Mouse (Mus musculus) thymus, postnatal 25 days (tissue): ENCODE data around the gene Adamts1.

Experiments used
- DNase-seq: peaks from one replicate; pipeline ENCODE4 v3.0.0; 2022

Adamts1 gene

DNA sequence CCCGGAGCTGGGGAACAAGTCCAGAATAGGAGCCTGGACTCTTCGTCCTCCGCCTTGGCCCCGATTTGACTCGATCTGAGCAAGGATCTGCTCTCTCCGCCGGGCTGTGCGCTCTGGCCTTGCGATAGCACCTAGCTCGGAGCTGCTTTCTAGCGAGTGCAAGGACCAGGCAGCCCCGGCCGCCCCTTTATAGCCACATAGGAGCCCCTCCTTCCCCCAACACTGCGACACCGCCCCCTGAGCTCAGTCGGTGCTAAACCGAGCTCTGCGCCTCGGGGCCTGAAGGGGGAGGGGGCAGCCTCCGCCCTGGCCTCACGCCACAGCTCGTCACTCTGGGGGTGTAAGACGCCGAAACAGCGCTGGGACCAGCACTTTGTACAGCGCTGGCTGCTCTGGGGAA, at the start of gene Adamts1:
Gene Adamts1 (minus strand): TSS at position 160 of the 400 bp plus-strand sequence.
- DNase-seq: no peak

DNA sequence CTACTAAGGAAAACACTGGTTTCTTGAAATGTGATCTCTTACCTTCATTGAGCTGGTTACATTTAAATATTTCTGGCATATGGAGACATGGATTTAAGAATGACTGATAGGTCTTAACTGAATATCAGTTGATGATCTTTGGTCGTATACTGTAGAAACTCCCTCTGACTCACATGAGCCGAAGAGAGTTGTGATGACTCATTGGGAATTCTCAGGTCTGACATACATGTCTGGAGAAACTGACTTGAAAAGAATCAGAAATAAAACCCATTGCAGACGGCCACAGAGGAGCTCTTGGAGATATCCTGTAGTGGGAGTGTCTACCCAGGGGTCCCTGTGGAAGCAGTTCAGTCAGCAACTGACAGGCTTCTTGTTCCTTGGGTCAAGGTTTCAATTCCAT, 24.2 kb upstream of the Adamts1 start:
- no peak for DNase-seq

DNA sequence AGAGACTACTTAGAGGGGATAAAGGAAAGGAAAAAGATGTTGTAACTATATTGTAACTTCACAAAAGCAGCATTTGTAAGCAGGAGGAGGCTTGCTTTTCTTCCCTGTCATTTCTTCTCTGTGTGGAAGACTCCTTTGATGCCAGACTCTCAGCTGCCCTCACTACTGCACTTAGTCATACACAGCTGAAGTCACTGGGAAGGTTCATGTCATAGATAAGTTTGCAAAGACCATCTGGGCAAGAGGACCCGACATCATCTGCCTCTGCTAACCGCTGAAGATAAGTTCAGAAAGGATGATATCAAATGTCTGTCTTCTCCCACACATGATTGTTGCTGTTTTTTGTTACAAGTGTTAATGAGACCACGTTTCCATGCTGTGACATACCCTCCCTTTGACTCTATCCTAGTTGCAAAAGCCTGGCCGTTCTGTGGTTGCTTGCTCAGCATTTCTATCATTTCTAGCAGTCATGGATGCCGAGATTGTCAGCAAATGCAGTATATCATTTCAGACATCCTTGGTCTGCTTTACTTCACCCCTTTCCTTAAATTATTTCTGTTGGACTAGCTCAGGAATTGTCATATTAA, 19.5 kb upstream of the Adamts1 start:
- DNase-seq: no peak

DNA sequence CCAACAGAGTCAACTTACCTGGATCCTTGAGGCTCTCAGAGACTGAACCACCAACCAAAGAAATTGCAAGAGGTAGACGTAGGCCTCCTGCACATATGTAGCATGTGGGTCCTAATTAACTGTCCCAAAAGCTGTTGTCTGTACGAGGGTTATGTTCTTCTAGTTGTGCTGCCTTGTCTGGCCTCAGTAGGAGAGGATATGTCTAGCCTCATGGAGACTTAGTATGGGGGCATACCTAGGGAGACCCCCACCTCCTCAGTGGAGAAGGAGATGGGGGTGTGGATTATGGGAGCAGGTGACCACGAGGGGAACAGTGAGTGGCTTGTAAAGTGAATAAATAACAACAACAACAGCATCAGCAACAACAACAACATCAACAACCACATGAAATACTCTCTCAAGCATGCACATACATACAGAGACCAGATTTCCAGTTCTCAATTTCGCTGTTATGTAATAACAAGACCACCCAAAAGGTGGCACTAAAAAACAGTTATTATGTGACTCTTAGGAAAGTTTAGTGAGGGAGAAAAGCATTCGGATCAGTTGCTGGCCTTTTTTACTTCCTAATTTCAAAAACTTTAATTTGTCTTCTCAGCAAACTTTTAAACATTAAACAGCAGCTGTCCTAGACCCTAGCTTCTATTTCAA, 17.0 kb upstream of the Adamts1 start:
- no peak for DNase-seq

DNA sequence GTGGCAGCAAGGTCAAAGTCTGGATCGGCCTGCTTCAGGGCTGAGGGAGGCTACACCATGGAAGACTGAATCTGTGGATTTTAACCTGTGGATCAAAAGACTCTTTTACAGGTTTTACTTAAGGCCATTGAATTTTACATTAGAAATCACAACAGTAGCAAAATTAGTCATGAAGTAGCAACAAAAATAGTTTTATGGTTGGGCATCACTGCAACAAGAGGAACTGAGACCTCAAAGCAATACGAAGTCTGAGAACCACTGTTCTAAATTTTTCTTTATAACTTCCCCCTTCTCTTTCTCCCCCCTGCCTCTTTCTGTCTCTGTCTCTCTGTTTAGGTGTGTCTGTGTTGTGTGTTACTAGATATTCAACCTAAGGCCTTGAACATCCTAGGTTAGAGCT, 11.2 kb upstream of the Adamts1 start:
- DNase-seq: no peak

DNA sequence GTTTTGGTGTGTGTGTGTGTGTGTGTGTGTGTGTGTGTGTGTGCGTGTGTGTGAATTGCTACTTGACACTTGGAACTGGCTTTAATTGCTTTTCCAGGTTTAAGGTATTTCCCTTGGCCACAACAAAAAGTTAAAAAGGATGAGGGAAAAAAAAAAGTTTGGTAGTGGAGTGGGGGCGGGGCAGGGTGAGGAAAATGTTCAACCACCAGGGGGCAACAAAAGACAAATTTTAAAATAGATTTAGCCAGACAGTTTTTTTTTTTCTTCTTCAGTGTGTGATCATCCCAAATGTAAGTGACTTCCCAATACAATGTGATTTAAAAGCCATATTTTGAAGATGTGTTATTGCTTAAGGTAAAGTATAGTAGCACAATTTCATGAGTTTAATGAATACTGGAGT, 4.7 kb upstream of the Adamts1 start:
- DNase-seq: no peak

DNA sequence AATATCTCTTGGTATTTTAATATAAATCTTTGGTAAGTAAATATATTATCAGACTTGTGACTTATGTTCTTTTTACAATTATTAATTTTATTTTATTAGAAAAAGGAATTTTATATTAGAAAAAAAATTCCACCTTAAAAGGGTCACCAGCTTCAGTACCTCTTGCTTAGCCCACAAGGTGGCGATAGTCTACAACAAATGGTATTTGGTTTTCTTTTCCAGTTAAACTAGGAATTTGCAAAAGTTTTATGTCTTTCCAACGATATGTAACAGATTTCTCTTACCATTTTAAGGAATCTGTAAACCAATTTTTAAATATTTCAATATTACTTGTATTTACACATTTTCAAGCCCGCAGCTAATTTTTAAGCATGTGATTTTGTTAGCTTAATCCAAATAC, 4.2 kb upstream of the Adamts1 start:
- no peak for DNase-seq

DNA sequence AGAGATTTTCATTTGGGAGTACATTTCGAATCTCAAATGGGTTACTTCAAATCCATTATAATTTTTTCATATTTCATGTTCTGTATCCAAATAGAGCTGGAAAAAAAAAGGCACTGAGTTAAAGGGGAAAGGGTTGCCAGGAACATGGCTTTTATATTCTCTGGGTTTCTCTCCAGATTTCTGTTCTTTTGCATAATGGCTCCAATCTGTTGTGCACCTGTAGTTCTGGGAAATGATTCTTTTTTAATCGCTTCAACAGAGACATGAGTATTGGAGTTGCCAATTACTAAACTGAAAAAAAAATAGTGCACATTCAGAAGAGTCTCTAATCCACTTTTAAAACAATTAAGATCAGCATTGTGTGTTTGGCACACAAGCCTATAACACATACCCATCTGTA, 2.7 kb upstream of the Adamts1 start:
- DNase-seq: no peak

DNA sequence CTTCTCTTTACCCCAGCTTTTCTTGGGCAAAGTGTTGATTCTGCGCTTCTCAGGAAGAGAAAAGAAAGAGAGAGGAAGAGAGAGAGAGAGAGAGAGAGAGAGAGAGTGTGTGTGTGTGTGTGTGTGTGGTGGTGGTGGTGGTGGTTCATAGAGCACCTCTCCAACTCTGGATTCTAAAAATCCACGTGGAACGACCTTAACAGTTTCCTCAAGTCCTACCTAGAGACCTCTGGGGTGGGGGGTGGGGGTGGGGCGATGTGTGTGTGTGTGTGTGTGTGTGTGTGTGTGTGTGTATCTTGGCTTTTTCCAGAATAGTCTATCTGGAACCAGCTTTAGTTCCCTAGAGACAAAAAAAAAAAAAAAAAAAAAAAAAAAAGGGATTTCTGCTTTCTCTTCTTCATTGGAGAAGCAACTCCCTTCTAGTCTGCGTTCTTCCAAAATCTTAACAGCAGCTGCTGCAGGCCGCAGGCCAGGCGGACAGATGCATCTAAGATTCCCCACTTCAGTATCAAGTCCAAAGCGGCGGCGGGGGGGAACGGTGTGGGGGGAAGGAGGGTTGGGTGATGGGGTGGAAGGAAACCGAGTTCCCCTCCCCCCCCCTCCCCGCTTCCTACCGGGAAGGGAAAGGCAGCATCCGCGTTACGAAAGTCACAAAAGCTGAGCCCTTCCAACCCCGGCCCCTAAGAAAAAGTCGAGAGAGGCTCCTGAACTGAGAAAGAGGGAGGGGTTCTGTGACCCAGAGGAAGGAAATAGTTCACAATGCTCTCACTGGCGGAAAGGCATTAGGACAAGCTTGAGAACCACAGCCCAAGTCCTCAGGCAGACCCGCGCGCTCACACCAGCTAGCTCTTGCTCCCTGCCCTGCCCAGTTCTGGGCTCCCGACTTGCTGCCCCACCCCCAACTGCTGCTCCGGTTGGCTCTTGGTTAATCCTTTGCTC, 969 bp upstream of the Adamts1 start:
- DNase-seq: no peak

DNA sequence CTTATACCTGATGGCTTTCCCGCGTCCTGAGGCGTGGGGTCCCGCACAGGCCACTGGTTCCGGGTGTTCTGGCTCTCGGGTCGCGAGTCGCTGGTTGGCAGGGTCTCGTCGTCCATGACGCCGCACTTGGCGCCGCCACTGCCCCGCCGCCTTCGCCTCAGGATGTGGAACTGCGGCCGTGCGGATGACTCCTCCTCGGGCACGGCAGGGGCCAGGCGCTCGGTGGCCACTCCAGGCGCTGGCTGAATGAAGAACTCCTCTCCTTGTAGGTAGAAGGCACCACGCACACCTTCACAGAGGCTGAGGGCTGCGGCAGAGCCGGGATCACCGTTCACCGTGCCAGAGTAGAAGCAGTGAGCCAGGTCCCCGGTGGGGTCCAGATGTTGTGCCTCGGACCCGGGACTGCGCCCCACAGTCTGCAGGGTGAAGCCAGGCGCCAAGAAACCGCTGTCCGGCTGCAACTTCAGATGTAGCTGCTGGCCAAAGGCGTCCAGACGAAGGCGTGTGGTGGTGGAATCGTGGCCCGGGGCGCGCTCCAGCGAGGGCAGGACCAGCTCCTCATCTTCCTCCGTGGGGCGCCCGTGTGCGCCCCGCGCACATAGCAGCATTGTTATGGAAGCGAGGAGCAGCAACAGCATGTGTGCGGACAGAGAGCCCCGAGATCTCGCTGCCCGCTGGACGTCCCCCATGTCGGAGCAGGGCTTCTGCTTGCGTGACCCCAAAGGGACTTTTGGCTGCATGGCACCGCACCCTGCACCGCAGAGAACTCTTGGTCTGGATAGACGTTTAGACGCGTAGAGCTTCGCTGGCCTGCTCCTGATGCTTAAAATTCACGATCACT, 722 bp downstream of the Adamts1 start:
- no peak for DNase-seq

DNA sequence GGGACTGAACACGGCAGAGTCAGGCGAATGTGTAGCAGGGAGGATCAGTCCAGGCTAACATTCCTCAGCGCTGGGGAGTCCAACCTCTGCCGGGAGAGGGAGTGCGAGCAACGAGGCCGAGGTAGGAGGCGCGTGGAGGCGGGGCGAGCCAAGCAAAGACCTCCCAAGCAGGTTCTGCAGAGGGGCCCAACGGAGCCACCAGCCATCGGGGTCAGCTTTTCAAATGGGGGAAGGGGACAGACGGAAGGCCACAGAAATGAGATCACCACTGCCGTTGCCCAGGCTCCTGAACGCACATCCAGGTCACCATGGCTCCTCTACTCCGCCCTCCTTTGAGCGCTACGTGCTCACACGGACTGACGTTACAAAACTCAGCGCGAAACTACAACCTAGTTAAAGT, 1.7 kb downstream of the Adamts1 start:
- DNase-seq: no peak

DNA sequence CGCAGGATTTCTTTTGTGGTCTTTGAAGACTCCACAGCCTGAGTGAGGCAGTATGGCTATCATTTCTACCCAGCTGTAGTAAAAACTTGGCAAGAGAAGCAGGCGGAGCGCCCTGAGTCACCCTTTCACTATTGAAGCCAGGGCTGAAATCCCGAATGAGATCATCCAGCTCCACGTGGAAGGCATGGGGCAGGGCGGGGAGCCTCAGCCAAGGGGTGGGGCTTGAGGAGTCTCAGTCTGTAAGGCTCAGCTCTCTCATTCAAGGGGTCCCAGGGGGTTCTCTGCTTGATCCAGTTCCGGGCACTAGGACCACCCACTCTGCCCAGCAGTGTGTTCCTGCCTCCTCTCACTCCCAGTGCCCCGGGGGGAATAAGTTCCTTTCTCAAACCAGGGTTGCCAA, 2.2 kb downstream of the Adamts1 start:
- DNase-seq: no peak

DNA sequence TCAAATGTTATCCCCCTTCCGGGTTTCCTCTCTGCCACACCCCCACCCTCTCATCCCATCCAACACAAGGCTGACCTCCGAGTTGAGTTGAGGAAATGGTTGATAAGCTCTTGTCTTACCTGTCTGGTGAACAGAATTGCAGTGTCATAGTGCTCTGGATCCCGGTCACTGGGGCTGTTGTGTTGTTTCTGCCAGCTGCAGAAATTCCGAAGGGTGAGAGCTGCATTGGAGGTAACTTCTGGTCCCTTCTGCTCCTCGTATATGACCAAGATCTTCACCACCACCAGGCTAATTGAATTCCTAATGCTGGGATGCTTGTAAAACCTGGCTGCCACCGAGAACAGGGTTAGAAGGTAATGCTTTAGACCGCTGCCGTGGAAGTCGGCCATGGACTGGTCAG, 2.9 kb downstream of the Adamts1 start:
- no peak for DNase-seq

DNA sequence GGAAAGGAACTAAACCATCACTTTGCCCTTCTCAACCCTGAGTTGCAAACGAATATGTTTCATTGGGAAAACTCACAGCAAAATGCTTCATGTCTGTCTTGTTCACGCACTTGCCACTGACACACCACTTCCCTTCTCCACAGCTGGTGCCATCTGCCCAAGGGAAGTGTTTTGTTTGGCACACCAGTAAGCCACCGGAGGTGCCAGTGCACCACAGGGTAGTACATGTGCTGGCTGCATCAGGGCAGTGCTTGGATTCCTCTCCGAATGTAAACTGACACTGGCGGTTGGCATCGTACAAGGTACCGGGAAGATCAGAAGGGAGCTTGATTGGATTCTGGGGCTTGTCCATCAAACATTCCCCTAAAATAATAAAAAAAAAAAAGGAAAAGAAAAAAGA, 4.6 kb downstream of the Adamts1 start:
- DNase-seq: no peak

DNA sequence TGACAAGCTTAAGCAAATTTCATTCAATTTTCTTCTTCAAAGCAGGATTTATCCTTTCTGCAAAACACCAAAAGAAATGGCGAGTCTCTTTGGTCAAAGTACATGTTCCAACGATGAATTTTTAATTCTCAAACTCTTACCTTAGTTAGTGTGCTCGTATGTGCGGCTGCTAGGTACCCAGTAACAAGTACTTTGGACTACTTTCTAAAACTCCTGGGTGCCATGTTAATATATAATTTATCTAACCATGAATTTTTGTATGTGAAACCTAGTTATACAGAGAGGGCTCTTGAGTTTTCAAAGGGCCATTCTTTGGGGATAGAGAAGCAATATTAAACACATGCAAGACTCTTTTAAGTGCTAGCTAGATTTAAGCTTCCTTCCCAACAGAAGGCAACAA, 5.8 kb downstream of the Adamts1 start:
- no peak for DNase-seq

DNA sequence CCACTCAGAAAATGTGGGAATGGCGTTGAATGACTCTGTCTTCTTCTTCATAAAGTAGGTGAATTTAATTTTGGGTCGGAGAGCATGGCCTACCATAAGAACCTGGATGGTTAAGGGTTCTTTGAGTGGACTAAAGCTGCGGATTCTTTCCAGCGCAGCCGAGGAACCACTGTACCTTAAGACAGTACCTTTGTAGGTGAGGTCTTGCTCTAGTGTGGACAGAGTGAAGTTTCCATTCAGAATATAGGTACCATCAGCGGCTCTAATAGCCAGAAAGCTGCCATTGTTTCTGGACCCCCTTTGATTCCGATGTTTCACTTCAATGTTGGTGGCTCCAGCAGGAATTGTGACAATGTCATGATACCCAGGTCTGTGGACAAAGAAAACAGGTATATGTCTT, 7.2 kb downstream of the Adamts1 start:
- DNase-seq: no peak

DNA sequence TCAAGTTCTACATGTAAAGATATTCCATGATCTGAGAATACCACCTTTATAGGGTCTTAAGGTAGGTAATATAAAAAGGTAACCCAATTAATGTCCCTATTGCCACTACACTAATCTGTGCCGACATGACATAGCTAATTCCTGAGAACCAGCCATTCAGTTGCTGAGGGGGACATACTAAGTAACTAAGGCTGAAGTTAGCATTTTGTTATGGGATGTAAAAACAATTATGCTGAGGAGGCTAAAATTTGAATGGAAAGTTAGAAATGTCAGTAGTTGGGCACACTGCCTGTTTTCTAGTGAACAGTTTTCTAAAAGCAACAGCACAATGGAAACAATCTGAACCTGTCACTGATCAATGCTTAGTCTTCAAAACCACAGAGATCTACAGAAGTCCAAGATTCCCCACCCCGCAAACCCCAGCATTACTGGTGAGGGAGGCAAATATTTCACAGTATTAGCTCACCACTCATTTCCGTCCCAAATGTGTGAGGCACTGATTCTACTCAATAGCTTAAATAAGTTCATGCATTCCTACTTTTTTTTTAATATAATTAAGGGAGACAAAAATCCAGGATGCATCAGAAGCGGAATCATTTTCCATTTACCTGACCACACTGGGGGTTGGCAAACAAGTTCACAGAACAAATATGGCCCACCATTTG, 9.6 kb downstream of the Adamts1 start:
- no peak for DNase-seq

DNA sequence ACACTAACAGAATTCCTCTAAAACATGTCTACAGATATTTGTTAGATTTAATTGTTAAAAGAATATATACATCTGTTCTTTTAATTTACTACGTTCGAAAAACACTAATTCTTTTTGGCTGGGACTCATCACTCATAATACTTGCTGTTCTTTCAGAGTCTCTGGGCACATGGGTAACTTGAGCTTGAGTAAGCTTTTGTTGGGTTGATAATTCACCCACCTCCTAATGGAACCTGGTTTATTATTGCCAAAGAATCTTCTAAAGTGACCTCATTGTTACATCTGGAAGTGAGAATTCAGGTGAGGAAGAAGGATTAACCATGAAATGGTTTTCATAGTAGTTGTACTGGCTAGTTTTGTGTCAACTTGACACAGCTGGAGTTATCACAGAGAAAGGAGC, 21.8 kb downstream of the Adamts1 start:
- DNase-seq: no peak

DNA sequence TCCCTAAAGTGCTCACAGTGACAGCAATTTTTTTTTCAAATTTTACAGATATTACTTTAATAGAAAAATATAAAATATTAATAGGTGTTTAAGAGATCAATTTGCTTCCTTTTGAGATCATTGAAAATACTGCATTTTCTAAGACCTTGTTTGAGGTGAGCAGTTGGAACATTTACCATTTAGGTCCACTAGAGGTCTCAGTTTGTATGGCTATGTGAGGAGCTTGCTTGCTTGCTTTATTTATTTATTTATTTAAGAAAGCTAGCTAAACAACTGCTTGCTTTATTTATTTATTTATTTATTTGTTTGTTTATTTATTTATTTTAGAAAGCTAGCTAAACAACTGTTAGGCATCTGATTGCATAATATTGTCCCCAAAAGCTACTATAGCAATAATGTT, 23.1 kb downstream of the Adamts1 start:
- no peak for DNase-seq

DNA sequence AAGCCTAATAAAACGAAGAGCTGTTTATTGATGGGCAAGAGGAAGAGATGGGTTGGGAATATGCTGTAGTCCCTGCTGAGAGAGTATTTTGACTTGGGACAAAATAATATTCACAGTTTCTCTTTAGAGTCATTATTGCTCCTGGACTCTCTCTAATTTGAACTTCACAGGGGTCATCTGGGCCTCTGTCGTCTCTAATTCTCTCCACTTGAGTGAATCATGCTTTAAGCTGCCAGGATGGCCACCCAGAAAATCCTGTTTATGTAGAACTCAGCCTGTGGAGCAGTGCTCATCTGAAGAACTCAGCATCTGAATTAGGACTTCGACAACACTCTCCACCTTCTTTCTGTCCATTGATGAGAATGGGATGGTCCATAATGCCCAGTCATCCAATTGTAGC, 30.6 kb downstream of the Adamts1 start:
- DNase-seq: no peak

DNA sequence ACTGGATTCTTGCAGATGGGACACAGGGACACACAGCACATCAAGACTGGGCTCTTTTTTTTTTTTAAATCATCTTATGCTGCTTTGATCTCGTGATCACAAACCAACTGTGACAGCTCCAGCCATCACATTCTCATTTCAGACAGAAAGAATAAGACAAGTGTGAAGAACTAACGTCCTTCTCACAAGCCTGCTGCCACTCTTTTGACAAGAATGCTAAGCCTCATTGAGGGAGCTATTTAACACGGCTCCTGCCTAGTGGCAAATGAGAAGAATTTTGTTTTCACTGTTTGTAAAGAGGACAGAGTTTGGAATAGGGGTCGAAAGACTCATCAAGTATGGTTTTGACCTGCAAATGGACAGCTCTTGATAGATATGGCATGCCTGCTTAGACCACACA, 35.6 kb downstream of the Adamts1 start:
- DNase-seq: no peak

DNA sequence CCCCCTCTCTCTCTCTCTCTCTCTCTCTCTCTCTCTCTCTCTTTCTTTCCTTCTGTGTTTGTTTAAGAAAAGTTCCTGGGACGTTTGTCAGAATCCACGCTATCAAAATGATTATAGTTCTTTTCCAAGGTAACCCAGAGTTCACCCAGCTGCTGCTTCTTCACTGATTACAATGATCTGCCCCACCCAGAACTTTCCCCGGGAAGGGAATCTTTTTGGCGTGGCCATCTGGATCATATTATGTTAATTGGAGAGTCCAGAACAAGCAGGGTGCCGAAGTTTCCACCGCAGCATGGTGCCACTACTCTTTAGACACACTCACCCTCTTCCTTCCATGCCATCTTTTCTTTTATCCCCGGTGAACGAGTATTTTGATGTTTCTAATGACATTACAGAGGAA, 37.2 kb downstream of the Adamts1 start:
- no peak for DNase-seq

DNA sequence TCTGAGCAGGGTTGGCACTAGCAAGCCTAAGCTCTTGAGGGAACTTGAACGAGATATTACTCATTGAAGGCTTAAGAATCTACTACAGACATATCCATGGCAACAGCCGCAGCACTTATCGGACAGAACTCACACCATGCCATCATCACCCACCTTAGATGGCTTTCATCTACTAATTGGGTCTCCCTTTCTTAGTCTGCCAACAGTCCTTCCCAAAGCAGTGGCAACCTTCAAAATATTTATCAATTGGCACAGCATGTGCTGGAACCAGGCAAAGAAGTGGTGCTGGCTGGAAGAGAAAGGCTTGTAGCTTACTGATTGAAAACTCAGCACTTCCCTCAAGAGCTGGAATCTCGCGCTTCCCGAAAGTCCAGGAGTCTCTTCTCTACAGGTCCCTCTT, 37.7 kb downstream of the Adamts1 start:
- DNase-seq: no peak
